Mouse (Mus musculus) CD4-positive helper T cell, adult 2 months (primary cell): ENCODE data around the gene Olfr750.

Source experiments
- DNase-seq: peaks from one replicate; pipeline ENCODE4 v3.0.0-alpha.2; 2012; ENCODE audit warnings: low read depth, missing footprints, low spot score

The Olfr750 gene

GRCm38 (mm10) chr14:51027387-51028155 is 46.7 kb downstream of the Olfr750 start:
- peak; percentile 14 for DNase-seq

DNA sequence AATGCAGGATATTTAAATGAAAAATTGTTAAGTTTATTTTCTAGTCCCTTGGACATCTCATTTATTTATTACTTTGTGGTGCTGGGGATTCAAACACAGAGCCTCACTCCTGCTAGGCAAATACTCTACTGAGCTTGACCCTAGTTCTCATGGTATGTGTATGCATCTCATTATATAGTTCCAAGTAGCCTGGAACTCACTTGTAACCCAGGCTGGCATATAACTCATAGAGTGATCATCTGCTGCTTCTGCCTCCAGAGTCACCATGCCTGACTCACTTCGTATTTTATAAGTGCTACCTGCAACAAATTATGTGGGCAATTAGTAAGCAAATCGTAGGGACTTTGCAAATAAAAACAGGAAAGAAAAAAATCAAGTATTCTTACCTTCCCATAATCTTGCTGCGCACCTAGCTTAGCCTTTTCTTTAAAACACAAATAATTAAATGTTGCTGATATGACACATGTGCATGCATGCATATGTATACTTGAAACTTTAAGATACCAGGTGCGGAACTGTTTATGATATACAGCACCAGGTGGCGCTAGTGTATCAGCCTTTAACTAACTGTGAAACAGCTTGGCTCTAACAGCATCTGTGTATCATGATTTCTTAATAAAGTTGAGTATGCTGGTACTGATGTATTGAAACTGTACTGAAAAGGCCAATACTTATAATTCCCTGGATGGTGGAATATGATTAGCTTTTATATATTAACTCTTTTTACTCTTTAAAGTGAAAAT is 47.7 kb downstream of the Olfr750 start:
- peak; percentile 83 for DNase-seq

DNA sequence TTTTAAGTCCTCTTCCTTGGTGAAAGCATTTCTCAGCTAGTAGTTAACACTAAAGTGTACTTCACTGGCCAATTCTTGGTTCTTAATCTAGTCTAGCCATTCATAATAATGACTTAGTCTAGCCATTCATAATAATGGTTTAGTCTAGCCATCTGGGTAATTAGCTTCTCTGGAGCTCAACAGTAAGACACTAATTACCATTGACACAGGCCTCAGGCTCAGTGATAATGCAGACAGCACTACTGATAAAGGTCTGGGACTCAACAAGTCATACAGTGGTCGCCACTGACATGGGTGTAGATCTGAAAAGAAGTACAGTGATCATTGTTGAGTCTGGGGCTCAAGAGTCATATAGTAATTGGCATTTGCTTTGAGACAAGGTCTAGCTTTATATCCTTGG is 49.4 kb downstream of the Olfr750 start:
- no peak for DNase-seq

DNA sequence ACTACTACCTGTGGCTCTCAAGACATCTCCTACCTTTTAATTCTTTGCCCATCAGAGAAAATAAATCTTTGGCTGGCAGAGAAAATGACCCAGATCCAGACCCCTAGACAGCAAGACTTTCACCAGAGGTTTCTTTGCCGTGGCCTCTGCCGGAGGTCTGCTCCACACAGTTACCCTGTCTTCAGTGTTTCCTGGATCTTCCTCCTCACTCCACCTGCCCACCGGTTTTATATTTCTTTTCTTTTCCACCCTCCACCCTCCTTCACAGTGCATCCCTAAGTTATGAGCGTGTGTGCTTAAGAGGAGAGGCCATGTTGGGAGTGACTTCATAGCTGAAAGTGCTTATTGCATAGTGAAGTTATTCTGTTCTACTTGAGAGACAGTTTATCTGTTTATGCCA is 50.8 kb downstream of the Olfr750 start:
- no peak for DNase-seq

- no peak for DNase-seq
These were observed 57.0 kb downstream of the Olfr750 start for GRCm38 (mm10) chr14:51017256-51017655.
